Mouse (Mus musculus): ENCODE data around the gene Matn3.

Gene Matn3

GRCm38 (mm10) chr12:9020986-9021385 lies 73.3 kb downstream of the Matn3 start:
- CTCF ChIA-PET = no interaction called here

Data from spleen, embryonic (tissue).